Mouse (Mus musculus) frontal cortex, adult 2 months (tissue): ENCODE data around the gene S100a3. TPM values are rescaled to one million over a fixed set of nuclear protein-coding genes. Genes with fewer than 3 reads are reported as not detected.

Source experiments
- DNase-seq, 2 experiments: peaks; one replicate each; pipeline ENCODE4 v3.0.0; 2022; ENCODE audit warnings: low spot score in 1 of 2; ENCODE audit errors: extremely low spot score in 1 of 2
- polyA plus RNA-seq: library from polyadenylated mRNA; depleted of rRNA; stranded (reverse); fragments of >200 nt; gene quantifications from 2 replicates; pipeline ENCODE4 v1.2.3, GENCODE M21; 2012

Gene S100a3
- polyA plus RNA-seq, 1 experiment, result 3.4 TPM

DNA sequence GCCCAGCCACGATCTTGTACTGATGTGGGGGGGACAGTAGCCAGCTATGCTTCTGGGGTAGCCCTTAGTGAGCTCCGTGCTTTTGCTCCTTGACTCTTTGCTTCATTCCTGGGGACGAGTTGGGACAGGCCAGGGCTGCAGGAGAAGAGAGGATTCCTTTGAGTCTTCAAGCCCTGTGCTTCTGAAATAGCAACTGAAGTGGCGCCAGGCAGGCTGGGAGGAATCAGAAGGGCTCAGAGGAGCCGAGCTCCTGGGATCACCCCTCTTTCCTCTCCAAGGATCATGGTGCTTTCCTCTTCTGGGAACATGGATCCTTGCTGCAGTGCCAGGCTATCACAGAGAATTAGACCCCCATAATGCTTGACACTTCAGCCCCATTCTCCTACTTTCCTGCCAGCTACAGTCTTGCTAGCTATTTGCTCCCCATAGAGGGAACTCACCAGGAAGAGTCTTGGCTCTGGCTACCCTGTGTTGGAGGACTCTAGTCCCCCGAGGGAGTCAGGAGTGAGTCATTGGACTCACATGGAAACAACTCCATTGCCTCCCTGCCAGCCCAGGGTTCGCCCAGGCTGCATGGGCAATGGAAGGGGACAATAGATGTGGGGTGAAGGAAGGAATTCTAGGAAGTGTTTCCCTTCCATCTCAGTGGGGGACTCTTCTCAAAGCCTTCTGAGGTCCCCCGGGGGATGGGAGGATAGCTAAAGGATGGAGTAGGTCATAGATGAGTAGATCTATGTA is 40.2 kb downstream of the S100a3 start:
- DNase-seq, result no peak

DNA sequence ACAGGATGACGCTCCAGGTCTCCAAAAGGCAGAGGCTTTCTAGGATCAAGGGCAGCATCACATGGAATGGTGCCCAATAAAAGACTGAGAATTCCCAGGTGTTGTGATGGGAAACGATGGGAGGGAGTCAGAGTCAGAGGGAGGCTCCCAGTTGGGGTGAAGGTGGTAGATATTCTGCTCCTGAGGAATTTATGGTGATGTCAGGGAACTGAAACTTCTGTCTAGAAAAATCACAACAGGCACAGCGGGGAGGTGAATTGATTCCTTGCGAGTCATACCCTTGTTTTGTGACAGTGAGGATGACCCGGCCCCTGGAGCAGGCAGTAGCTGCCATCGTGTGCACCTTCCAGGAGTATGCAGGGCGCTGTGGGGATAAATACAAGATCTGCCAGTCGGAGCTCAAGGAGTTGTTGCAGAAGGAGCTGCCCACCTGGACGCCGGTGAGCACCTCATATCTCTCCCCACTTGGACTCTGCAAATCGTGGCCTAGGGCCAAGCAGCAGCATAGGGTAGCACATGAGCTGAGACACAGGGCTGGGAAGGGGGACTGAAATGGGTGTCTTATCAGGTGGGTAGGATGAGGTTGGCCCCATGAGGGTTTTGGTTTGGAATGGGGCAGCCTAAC is 41.2 kb downstream of the S100a3 start, which contains the start of gene Gm42674:
Gene Gm42674 (plus strand): TSS at position 419 of the 625 bp plus-strand sequence.
- no peak for DNase-seq

DNA sequence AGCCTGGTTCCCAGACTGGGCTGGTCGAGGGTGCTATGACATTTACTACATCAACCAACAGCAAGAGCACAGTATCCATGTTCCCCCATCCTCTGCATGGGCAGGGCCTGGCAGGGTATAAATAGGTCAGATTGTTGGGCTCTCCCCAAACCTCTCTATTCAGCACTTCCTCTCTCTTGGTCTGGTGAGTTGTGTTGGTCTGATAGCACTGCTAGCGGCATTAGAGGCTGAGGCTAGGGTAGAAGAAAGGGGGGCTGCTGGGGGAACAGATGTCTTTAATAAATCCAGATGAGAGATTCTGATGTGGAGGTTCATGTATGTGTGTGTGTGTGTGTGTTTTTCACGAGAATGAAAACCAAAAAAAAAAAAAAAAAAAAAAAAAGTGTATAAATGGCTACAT is 43.2 kb downstream of the S100a3 start, which contains the start of gene S100a4:
Gene S100a4 (plus strand): TSS at position 149 of the 400 bp plus-strand sequence.
- no peak for DNase-seq

DNA sequence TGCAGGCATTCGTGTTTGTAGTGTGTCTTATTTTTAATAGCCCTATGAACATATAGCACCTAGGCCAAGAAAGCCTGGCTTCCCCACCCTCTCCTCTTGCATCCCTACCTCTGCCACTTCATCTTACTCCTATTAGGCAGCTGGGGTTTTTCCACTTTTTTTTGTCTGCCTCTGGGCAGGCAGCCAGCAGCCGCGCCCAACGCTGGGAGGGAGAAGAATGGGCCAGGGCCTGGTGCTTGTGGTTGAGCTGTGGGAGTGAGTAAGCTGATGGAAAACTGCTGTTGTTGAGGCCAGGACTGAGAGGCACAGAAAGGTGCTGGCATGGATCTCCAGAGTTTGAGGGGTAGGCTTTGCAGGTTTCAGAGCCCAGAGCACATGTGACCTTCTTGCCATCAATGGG is 44.0 kb downstream of the S100a3 start:
- peak in 1 of 2 experiments; percentile 75 for DNase-seq

DNA sequence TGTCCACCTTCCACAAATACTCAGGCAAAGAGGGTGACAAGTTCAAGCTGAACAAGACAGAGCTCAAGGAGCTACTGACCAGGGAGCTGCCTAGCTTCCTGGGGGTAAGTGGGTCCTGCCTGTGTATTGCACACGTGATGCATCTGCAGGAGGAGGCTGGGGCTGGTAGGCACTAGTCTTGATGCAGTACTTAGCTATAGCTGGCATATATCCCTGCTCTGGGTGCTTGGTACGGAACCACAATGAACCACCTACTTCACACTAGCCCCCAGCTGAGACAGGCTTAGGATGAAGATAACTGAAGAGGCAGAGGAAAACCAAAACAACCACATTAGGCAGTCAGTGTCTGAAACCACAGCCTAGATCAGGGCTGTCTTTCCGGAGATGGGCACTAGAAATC is 44.7 kb downstream of the S100a3 start:
- peak in 1 of 2 experiments; percentile 37 for DNase-seq

DNA sequence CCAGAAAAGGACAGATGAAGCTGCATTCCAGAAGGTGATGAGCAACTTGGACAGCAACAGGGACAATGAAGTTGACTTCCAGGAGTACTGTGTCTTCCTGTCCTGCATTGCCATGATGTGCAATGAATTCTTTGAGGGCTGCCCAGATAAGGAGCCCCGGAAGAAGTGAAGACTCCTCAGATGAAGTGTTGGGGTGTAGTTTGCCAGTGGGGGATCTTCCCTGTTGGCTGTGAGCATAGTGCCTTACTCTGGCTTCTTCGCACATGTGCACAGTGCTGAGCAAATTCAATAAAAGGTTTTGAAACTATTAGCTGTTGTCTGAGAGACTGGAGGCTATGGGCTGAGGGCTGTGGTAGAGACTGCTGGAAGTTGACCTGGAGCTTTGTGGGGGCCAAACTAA is 45.4 kb downstream of the S100a3 start:
- no peak for DNase-seq

DNA sequence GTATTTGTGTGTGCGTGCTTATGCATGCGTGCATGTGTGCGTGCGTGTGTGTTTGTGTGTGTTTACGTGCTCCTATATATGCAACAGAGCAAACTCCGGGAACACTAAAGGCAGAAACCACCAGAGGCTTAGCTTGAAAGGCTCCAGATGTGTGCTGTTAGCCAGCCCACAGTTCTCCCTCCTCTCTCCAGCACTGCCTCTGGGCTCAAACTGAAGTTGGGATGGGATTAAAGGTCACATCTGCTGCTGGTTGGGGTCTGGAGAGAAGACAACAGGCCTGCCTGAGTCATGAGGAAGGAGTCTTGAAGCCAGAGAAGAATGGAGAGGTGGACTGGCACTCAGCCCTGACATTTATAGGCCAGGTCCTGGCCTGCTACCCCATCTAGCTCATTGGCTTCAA is 45.8 kb downstream of the S100a3 start:
- DNase-seq, result no peak

DNA sequence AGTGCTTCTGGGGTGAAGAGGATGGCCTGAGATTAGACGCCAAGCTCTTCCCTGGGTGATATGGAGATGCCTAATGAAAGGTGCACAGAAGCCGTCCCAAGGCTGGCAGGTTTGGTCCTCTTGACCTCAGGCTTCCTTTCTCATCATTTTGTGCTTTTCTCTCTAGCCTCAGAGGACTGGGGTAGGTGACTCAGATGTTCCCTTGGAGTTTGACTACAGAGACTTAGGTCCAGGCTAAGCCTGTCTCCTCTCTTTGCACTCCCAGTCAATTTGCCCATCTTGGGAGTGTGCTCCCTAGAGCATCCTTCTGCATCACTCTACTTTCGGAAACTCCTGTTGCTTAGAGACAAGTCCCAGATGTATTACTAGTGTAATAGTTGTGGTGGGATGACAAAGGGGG is 47.0 kb downstream of the S100a3 start:
- no peak for DNase-seq

DNA sequence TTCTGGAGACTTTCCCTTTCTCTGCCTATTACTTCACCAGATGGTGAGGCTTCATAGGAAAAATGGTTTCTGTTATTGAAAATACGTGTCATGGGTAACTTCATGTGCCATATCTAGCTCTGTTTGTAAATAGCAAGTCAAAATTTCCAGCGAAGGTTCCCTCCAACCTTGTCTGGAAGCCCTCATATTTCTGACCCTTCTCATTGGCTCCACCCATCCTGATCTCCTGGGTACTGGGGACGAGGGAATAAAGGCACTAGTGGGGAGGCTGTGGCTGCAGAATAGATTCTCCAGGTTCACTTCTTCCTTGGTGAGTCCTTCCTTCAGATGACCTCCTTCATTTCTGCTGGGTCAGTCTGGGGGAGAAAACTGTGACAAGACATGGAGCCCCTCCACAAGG is 47.8 kb downstream of the S100a3 start, which contains the start of gene S100a5:
Gene S100a5 (plus strand): TSS at position 301 of the 400 bp plus-strand sequence.
- no peak for DNase-seq

DNA sequence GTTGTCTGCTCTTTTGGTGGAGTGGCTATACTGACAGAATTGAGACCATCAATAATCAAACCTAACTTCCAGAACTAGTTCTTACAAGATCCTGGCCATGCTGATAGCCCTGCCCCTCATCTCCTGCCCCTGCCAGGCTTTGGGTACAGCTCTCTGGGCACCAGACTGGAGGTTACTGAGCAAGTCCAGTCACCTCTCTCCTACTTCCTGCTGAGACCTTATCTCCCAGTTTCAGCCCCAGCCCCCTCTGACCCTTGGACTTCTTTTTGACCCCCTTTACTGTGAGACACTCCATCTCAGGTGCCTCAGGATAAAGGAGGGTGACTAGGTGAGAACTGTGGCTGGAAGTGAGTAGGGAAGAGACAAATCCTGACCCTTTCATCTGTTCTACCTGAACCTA is 48.7 kb downstream of the S100a3 start:
- DNase-seq, result no peak

DNA sequence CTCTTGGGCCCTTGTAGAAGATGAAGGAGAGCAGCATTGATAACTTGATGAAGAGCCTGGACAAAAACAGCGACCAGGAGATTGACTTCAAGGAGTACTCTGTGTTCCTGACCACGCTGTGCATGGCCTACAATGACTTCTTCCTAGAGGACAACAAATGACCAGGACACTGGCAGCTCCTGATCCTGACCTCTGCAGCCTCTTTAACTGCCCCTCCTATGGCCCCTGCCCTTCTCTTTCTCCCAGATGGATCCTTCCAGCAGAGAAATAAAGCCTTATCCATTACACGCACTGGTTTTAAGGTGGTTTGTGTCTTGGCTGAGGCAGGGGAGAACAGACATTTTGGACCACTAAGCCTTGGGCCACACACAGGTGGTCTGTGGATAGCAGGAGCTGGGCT is 51.1 kb downstream of the S100a3 start:
- DNase-seq, result no peak

DNA sequence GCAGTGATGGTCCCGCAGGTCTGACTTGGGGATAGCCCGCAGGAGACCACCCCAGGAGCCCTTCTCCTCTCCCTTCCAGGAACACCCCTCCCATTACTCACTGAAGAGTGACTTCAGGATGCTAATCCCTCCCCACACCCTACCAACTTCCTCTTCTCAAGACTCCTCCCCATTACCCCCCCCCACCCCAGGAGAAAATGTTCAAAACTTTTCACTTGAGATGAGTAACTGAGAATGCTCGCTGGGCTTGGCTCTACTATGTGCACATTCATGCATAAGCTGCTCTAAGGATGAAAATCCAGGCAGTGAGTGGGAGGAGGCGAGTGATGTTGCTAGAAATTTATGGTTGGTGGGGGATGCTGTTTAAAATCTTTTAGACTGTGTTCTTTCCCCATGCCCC is 51.7 kb downstream of the S100a3 start:
- DNase-seq, result no peak

DNA sequence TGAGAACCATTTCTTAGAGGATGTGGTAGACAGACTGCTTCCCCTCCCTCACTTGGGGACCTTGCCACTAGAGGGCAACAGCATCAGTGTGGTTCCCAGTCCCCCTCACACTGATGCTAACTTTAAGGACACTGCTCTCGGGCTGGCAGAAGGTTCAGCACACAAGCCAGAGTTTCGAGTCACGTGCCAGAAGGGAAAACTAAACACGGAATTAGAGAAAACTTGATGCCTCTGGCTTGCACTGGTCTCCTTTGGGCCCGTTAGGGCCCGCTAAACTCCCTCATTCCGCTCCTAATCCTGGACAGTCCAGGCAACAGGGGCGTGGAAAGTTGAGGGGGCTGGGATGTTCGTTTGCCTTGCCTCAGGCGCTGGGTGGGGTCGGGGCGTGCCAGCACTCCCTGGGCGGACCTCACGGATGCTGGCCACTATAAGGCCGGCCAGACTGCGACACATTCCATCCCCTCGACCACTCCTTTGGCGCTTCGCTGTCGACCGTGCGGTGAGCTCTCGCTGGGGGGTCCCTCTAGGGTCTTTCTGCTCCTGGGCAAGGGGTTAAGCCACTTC is 52.4 kb downstream of the S100a3 start, which contains the start of gene S100a6:
Gene S100a6 (plus strand): TSS at position 155 of the 564 bp plus-strand sequence.
- peak in 1 of 2 experiments; percentile 70 for DNase-seq

DNA sequence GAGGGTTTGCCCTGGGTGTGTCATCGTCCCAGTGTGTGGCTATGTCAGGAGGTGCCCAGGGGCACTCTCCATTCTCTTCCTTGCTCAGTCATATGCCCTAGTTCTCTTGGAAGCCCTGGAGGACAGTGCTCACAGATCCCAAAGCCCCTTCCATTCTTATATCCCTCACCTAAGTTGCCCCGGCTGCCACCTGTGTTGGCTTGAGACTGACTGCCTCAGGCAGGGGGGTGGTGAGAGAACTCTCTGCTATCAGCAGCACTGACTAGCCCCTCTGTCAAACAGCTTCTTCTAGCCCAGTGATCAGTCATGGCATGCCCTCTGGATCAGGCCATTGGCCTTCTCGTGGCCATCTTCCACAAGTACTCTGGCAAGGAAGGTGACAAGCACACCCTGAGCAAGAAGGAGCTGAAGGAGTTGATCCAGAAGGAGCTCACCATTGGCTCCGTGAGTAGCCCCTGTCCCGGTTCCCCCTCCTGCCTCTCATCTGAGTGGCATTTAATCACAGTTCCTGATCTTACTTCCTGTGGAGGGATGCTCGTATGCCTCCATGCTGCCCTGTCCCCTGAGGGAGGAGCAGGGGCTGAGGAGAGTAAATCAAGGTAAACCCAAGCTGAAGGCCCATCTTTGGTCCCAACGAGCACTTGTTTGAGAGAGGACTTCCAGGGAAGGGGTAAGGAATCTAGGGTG is 53.2 kb downstream of the S100a3 start:
- DNase-seq, result no peak

DNA sequence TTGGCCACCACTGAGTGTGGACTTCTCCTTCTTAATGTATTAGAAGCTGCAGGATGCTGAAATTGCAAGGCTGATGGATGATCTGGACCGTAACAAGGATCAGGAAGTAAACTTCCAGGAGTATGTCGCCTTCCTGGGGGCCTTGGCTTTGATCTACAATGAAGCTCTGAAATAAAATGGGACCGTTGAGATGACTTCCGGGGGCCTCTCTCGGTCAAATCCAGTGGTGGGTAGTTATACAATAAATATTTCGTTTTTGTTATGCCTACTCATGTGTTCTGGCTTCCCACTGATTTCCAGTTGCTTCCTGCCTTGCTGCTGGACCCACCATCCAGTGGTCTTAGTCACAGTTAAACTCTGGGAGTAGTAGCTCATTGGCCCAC is 53.8 kb downstream of the S100a3 start:
- DNase-seq, result no peak

DNA sequence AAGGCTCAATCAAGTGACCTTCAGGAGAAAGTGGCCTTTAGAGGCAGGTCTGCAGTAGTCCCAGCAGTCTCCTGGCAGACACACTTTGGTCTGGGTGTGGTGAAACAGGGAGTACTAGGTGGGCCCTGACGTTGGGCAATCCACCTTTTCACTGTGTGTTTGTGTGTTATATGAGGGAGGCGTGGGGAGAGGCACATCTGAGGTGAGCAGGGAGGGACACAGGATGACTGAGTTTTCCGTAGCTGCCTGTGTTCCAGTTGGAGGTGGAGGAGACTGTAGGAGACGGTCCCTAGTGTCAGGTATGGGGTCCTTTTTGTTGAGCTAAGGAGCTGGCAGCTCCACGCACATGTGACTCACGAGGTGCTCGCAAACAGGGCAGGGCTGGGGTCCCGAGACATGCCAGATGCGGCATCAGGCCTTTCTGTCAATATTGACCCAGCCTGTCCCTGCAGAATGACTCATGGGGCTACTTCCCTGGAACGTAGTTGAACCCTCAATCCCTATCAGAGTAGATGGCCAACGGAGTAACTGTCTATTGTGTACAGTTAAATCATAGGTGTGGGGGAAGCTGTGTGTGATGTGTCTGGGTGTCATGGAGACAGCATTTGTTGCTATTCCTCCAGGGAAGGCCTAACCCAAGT is 54.4 kb downstream of the S100a3 start:
- no peak for DNase-seq

DNA sequence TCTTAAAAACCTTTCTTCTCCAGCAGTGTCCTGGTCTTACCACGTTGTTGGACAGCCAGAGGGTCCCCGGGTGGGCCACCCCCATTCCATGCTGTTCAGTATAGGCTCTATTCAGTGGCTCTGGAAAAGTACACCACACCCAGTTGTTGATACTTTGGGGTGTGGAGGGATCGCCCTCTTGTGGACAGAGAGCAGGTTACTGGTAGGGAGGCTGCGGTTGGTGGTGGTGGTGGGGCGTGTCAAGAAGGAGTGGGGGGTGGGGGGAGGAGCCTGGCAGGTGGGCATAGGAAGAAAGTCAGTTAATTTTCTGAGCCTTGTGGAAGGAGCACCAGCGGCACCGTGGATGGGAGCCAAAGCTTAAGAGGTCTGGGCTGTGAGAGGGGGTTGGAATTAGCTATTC is 55.0 kb downstream of the S100a3 start:
- peak; percentile 69 to 85 for DNase-seq

DNA sequence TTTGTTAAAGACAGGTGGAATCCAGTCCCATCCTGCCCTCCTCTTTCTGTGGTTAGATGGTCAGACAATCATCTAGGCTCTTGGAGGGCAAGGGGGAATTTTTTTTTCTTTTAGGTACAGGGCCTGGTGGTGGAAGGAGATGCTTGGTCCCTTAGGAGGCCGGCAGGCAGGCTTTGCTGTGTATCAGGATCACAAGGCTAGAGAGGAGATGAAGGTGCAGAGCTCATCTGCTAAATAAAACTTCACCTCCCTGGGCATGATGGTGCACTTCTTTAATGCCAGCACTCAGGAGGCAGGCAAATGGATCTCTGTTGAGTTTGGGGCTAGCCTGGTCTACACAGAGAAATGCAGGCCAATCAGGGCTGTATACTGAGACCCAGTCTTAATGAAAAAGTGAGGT is 55.5 kb downstream of the S100a3 start:
- no peak for DNase-seq

DNA sequence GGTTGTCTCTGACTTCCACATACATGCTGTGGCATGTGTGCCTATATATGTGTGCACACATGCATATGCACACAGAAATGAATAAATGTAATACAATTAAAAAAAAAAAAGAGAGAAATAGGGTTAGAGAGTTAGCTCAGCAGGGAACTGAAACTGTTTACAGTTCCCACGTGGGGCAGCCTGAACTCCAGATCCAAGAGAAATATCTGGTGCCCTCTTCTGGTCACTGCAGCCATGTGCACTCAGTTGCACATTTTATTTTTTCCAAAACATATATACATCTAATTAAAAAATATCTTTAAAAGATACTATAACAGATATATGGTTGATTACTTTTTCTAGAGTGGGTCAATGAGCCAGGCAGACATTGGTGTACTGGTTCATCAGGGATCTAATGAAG is 57.2 kb downstream of the S100a3 start:
- no peak for DNase-seq

DNA sequence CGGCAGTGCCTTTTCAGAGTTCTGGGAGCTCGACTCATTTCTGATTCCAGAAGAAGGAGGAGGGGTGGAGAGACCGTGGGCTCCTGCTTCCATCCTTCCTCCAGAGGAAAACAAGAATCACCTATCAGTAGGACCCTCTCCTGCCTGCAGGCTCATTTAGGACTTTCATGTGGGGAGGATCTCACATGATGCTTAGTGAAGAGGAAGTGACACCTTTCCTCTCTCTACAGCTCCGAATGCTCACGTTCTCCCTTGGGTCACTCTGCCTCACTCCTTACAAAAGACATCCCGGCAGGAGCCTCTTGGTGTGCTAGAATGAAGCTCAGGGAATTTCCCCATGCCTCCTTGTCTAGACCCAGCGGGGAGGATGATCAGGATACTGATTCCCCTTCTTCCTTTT is 61.2 kb downstream of the S100a3 start:
- no peak for DNase-seq
